Mouse (Mus musculus) layer of hippocampus, adult 9-10 months (tissue): Measurements from ENCODE around the gene Ralgds.
"Not testable (repeated sequence)": the region's sequence is repeated elsewhere in the genome, so short reads cannot be mapped to it uniquely, and the experiment has no call there.

Experiments
- DNase-seq: peaks from one replicate; pipeline ENCODE4 v3.0.0; 2022; ENCODE audit warnings: low spot score

Gene Ralgds

DNA sequence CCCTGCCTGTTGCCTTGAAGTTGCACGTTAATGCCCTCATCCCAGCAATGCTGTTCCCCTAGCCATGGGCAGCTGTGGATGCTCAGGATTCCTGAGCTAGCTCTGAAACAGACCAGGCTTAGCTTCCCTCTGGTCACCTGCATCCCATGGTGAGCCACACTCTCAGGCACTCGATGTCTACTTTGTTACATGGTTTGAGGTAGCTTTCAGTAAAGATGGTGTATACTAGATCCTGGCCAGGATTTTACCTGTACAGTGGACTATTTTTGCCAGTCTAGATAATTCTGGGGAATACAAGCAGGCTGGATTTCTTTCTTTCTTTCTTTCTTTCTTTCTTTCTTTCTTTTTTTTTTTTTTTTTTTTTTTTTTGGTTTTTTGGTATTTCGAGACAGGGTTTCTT, 7.1 kb upstream of the Ralgds start, which contains the start of gene Gm10134:
TSS of gene Gm10134 (plus strand) at position 301 of the 400 bp plus-strand sequence.
- no peak for DNase-seq

DNA sequence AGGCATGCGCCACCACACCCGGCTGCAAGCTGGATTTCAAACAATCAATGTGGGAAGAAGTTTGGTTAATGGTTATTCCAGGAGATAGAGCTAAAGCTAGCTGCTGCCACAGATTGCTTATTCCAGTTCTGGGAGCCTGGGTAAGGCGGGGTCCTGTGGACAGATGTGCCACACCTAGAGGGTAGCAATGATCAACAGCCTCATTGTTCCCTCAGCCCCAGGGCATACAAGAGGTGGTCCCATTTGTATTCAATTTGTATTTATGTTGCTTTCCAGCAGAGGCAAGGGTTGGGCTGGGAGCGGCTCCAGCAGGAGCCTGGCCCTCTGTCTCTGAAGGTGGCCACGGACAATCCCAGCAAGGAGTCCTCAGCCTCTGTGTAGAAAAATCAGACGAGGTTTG, 6.6 kb upstream of the Ralgds start:
- DNase-seq = no peak

DNA sequence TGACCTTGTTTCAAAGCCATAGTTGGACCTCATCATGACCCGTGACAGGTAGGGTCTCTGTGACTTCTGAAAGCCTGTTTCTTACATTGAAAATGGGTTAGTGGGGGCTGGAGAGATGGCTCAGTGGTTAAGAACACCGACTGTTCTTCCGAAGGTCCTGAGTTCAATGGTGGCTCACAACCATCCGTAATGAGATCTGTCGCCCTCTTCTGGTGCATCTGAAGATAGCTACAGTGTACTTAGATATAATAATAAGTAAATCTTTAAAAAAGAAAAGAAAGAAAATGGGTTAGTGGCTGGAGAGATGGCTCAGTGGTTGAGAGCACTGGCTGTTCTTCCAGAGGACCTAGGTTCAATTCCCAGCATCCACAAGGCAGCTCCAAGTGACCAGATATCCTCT, 1.3 kb upstream of the Ralgds start:
- not testable (repeated sequence) for DNase-seq

DNA sequence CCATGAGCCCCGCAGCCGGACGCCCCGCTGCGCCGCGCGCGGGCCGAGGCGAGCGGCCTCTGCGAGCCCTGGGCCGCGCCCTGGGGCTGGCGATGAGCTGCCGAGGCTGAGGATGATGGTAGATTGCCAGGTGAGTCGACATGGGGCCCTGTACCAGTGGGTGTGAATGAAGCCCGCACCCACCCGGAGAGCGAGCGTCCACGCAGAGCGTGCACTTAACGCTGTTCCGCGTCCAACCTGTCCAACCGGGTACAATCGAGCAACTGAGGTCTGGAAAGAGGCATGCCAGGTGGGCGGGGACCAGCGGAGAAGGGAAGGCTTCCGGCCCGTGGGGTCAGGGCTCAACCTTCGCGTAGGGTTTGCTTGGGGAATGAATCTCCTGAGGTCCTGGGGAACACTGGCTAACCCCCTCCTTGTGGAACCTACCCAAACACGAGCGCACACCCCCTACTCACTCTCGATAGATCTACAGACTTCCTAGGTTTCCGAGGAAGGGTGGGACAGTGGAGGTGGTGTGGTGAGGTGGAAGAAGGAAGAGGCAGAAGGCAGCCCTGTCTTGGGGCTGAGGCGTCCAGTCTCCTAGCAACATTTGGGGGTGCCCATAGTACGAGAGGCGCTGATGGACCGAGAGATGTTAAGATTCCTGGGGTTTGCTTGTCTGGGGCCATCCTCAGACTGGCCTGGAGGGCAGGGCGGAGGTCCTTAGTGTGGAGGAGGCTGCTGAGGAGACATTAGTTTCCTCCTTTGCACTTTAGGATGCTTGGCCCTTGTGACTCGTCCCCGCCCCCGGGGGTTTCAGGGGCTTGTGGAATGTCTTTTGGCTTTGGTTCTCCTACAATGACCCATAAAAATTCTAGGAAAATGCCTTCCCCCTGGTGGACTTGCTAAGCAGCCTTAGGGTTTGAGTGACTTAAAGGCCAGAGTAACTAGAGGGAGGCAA, 776 bp downstream of the Ralgds start:
- no peak for DNase-seq

DNA sequence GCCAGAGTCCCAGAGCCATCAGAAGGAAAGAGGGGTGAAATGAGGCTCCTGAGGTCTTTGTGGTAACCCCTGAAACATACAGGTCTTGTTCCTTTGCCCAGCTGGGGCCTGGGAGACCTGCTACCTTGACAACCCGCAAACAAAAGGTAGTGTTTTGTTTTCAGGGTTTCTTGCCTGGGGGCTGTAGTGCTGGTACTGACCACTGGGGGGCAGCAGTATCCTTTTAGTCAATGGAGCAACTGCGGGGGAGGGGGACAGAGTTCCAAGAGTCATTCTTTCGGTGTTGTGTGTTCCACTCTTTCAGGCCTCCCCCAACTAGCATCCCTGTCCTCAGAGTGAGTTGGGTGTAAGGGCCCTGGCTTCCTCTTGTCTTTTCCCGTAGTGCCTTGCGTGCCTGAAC, 1.6 kb downstream of the Ralgds start:
- DNase-seq = no peak

DNA sequence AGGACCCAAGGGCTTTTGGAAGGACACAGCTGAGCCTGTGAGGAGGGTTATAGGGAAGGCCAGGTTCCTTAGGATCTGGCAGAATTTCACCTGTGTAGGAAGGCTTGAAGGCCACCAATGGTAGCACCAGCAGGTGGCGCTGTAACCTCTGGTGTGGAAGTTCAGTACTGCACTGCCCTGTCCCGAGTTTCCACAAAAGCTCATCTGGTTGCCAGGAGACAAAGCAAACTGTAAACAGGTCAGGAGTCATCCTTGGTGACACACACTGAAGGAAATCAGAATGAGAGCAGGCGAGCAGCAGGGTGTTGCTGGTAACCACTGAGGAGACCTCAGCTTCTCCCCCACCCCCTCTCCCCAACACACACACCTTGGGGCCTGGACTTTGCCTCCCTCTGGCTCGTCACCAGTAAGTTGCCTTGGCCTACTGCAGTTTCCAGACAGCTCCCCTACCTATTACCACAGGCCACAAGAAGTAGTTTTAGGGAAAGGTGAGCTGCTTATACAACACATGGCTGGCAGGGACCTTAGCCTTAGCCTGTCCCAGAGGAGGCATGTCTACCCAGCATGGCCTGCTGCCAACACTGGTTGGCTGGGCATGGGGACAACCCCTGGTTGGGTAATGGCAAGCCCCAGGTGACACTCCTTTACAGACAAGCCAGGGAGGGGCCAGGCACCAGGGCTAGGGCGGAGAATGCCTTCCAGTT, 4.4 kb downstream of the Ralgds start:
- DNase-seq = no peak

DNA sequence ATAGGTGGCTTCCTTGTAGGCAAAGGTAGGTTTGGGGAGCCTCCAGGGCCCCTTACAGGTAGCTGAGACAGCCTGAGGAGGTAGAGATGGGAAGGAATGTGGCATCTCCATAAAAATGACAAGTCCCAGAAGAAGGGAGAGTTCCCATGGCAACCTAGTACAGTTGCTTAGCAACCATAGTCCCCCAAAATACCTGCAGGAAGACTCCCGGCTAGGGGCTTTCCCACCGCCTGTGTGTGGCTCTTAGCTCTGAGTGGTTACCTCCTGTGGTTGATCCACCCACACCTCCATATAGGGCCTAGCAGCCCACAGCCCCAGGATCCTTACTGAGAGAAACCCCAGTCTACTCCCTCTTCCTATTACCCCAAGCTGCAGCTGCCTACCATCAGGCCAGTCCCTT, 5.3 kb downstream of the Ralgds start:
- no peak for DNase-seq

DNA sequence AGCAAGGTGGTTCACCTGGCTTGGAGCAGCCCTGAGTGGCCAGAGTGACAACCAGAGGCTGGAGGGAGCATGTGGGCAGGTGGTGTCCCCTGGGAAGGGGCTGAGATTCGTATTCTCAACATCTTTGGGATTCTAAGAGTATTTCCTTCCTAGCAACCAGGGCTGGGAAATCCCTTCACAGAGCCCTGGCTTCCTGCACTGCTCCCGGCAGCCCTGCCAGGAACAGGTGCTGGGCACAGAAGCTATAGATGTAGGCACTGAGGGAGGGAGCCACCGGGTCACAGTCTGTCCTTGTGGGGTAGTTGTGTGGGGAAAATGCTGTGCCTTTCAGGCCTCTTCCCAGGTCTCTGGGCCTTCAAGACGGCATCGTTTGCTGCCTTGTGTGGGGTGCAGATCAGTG, 7.7 kb downstream of the Ralgds start:
- DNase-seq = no peak

DNA sequence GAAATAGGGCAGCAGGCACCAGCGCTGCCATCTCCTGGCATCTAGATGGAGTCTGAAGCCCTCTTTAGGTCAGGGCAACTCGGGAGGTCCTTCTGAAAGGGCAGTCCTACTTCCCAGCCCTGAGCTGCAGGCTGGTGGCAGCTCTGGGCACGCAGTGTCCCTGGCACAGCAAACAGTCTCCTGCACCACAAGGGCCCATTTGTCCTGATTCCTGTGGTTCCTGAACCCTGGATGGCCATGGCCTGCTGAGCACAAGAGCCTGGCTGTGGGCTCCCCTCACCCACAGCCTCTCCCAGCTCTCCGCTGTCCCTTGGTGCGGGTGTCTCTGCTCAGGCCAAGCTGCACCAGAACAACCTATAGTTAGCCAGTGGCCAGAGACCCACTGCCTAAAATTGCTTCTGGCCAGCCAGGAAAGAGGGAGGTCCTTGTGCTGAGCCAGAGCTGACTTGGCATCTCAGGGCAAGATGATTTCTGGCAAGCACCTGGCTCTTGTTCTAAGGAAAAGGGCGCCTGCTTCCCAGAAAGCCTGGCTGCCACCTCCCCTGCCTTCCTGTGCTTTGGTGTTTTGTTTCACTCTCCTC, 8.7 kb downstream of the Ralgds start:
- DNase-seq = no peak

DNA sequence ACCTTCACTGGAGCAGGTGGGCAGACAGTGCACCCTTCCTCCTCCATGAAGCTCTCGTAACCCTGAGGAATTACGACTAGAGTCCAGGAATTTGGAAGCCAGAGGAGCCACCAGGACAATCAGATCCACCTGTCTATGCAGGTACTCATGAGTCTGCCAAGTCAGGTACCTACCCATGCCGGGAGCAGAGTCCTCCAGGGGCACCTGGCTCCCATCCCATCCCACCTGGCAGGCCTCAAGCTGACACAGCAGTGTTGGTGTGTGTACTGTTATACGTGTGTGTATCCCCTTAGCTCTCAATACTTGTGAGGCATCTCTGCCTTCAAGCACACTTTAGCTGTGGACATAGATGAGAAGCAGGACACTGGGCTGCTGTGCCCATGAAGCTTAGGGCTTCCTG, 9.2 kb downstream of the Ralgds start:
- DNase-seq = no peak

DNA sequence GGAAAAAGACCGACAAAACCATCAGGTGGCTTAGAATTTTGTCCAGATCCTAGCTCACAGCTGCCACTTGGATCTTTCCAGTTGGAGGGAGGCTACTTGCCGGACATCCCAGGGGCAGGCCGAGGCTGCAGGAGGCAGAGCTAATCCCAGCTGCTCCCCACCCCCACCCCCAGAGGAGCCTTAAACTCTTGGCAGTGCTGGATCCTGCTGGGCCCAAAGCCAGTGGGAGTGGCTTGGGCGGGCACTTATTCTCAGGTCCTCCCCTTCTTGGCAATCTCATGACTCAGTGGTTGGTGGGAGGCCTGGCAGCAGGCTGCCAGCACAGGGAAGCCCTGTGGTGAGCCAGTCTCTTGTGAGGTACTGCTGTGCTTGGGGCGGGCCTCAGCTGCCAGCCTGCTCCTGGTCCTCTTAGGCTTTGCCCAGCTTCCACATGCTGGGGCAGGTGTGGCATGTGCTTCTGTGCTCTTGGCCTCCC, 10.8 kb downstream of the Ralgds start:
- DNase-seq = no peak

DNA sequence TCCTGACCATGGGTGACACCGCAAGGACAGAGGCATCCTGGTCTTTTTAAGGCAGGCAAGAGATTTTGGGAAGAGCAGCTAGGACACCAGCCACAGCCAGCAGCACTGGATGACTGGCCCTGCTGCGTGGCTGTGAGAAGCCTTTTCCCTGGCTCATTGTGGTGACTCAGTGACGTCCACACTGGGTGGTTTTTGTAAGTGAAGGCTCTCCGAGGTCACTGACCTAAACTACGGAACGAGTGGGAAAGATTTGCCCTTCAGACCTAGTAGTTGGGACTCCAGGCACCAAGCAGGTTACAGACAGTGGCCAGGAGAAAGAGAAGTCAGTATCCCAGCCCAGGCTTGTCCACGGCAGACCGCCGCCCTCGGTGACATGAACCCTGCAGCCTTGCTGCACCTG, 11.5 kb downstream of the Ralgds start:
- DNase-seq = no peak

DNA sequence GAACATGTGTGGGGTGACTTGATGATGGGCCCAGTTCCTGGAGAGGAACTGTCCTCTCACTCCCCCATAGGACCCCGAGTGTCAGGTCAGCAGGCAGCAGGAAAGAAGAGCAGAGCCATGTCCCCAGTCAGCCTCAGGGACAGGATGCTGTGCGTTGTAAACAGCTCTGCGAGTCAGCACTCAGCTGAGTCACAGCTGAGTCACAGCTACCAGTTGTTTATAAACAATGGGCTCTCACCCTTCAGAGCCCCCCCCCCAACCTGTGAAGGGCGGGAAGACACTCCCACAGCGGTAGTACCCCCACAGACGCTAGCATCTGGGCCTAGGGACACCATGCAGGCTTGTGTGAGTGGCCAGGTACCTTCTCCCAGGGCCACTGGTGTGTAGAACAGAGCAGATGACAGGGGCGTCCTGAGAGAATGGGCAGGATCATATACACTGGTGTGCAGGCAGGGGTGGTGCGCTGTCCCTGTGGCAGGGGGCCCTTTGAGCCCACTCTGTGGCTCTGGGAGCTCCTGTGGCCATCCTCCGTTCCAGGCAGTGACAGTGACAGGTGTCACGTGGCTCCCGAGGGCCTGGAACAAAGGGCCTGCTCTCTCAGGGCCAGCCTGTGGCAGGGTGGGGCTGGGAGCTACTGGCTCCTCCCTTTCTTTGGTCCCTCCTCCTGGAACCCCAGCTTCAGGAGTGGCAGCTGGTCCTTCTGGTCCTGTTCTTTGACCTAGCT, 12.5 kb downstream of the Ralgds start:
- DNase-seq = no peak

DNA sequence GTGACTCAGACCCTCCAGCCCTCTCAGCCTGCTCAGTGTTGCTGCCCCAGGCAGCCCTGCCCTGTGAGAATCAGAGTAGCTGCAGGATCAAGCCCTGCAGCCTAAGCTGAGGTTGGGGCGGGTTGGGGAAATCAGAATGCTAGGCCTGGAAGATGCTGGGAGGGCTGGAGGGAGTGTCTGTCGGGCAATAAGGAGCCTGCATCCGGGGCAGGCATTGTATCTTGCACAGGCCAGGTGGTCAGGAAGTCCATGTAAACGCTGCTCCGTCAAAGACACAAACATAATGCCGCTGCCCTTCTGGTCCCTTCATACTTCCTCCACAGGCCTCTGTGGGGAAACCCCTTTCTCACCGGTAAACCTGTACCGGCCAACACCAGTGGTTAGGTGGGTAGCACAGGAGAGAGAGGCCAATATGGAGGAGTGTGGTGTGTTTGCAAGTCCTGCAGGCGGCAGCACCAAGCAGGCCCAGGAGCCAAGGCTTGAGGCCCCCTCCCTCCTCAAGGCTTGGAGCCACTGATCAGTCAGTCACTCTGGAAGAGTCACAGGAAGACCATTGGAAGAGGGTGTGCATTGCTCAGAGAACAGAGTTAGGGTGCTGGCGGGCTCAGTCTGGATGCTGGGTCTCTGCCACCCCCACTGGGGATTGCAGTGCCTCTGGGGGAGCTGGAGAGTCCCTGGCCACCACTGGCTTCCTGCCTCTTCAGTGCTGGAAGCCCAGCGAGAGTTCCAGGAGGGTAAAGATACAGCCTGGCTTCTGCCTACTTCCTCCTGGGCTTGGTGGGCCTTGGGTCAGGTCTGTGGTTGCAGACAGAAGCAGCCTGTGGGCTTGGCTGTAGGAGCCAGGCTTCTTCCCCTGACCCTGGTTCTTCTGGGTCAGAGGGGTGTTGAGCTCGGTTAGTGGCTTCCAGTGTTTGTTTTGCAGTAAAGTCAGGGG, 13.3 kb downstream of the Ralgds start:
- no peak for DNase-seq

DNA sequence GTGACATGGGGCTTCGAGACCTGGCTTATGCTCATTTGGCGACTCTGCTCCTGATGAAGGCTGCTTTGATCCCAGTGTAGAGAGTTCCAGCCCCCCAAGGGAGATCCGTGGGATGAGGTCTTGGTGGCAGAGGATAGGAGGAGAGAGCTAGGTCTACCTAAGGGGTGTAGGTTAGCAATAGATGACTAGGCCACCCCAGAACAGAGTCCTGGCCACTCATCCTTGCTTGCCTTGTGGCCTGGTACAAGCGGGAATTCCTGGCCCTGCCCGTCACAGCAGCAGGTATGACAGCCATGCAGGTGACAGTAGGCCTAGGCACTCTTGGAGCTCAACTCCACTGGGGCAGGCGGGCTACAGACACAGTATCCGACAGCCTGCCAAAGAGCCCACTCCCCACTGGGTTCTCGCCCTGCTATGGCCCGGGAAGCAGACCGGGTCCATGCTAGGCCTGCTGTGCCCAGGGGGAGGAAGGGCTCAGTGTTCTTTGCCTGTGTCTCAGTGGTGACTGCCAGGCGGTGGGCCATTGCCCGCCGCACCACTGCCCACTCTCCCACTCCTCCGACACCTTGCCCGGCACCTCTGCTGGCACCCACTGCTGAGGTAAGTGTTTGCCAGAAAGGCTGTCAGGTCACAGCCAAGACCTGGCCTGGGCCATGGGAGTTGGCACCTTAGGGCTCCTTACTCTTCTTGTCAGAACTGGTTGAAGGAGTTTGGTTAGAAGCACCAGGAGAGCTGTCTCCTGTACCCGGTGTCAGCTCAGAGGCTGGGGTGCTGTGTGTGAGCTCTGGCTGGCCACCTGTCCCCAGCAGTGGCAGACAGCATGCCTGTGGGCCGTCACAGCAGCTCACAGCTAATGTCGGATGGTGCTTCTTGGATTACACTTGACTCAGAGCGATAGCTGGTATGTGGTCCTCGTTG, 14.8 kb downstream of the Ralgds start:
- no peak for DNase-seq

DNA sequence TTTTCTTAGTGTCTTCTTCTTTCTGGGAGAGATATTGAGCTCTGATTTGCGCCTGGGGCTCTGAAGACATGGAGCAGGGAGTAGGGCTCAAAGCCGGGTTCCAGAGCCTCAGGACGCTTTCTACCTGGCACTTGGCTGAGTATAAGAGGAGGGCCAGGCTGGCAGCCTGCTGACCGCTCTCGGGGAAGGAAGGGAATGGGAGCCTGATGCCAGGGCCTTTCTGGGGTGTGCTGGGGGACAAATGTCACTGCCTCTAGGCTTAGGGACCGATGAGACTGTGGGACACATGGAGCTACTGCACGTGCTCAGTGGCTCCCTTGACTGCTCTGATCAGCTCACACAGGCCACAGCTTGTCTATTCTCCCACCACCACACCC, 15.4 kb downstream of the Ralgds start:
- no peak for DNase-seq

DNA sequence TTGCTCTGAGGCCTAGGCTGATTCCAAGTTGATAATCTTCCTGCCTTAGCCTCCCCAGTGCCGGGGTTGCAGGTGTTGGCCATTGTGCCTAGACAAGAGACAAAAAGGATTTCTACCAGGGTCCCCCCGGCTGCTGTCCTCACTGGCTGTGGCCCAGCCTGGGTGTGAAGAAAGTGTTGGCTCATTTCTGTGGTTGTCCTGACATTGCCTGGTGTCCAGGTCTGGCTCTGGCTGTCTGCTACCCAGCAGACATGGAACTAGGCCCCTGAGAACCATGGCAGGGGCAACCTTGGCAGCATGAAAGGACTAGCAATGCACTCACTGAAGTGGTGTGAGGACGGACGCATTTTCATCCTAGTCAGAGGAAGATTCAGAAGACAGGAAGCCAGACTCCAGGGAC, 16.9 kb downstream of the Ralgds start:
- DNase-seq = no peak

DNA sequence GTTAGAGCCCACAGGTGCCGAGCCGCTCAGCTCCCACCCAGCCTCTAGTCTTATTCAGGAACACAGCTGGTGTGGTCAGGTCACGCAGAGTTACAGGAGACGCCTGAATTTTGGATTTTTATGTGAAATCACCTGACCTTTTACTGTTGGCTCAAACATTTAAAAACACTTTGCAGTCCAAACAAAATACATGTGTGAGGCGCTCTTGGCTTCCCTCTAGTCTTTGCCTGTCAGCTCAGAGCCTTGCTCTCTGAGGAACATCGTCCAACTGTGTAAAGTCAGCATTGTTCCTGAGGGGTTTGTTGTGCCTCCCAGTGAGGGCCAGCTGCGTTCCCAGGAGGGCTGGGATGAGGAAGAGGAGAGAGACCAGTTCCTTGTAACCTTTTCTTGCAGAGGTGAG, 17.4 kb downstream of the Ralgds start:
- DNase-seq = no peak

DNA sequence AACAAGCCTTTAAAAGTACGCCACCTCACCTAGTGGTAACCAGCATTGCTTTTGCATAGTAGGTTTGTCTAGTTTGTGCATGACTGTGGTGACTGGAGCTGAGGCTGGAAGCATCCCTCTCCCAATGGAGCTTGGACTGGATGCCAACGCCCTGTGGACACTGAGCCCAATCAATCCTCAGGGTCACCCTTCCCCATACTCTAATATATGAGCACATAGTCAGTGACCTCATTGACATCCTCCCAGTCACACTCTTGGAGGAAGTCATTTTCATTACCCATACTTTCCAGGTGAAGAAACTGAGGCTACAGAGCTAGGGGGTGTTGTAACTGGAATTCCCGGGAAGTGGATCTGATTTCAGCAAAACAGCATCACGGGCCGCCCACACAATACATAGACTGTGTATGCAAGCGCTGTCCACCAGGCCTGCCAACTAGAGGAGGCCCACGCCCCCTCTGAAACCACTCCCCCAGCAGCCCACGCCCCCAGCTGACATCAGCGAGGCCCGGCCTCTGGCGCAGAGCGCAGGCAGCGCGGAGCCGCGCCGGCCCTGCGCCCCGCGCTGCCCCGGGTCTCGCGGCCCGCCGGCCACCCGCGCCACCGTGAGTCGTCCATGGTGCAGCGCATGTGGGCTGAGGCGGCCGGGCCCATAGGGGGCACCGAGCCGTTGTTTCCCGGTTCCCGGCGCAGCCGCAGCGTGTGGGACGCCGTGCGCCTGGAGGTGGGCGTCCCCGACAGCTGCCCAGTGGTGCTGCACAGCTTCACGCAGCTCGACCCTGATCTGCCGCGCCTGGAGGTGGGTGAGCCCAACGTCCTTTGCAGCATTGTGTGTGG, 20.2 kb downstream of the Ralgds start:
- peak; percentile 80 for DNase-seq
